Mouse (Mus musculus) B cell, adult 2 months (primary cell): ENCODE measurements around the gene Olfr1495.
"Not testable (repeated sequence)": the region's sequence is repeated elsewhere in the genome, so short reads cannot be mapped to it uniquely, and the experiment has no call there.

Source experiments
- DNase-seq, 2 experiments: peaks; one replicate each; pipeline ENCODE4 v3.0.0; 2022

The Olfr1495 gene

DNA sequence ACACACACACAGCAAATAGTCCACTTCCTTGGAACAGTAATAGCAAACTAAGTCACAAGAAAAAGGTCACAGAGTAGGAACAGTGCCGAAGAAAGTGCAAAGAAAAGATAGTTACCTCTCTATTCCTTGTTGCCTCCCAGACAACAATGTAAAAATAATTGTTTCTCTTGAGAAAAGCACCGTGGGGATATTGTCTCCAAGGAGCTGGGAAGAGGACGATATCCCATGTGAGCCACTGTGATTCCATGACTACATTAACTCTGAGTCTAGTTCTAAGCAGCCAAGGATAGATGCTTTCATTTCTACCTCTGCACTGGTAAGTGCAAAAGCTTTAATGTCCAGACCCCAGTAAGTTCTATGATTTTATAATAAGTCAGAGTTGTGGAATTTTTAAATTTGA lies at the start of gene Olfr1495:
Gene Olfr1495, plus strand, starts transcription at position 301 of the 400 bp plus-strand sequence.
- DNase-seq: no peak

GRCm38 (mm10) chr19:13722978-13723377 lies 41.4 kb upstream of the Olfr1495 start, which contains the start of gene Olfr1493-ps1:
Gene Olfr1493-ps1 (plus strand): TSS chr19:13723278.
- no peak for DNase-seq

DNA sequence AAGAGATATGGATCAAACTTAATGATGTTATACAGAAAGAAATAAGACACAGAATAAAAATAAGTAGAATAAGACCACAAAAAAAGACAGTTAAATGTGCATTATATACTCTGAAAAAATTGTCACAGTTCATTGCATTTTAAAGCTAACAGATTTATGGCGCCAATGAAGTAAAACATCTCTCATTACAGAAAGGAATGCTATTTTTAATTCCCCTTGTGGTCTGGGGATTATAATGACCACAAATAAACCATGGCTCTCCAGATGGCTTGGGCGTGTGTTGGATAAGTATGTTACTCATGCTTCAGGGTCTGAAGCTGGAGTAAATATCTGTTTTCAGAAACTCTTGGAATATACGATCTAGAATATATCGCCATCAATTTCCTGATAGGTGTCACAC lies 25.0 kb upstream of the Olfr1495 start, which contains the start of gene Olfr1494:
Gene Olfr1494, plus strand, starts transcription at position 301 of the 400 bp plus-strand sequence.
- DNase-seq: no peak

- DNase-seq: no peak
These were observed 15.0 kb upstream of the Olfr1495 start for GRCm38 (mm10) chr19:13749366-13749765.

DNA sequence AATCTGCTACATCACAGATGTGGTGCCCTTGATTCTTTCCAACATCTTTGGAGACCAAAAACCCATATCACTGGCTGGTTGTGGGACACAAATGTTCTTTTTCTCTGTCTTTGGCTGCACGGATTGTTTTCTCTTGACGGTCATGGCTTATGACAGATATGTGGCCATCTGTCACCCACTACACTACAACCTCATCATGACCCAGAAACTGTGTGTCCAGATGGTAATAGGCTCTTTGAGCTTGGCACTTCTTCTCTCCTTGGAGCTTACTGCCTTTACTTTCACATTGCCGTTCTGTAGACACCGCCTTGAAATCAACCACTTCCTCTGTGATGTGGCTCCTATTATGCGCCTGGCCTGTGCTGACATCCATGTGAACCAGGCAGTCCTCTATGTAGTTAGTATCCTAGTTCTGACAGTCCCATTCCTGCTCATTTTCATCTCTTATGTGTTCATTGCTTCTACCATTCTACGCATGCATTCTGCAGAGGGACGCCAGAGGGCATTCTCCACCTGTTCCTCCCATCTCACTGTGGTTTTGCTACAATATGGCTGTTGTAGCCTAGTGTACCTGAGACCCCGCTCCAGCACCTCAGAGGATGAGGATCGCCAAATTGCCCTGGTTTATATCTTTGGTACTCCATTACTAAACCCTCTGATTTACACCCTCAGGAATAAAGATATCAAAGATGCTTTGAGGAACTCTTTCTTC lies 4.3 kb downstream of the Olfr1495 start:
- DNase-seq: no peak

DNA sequence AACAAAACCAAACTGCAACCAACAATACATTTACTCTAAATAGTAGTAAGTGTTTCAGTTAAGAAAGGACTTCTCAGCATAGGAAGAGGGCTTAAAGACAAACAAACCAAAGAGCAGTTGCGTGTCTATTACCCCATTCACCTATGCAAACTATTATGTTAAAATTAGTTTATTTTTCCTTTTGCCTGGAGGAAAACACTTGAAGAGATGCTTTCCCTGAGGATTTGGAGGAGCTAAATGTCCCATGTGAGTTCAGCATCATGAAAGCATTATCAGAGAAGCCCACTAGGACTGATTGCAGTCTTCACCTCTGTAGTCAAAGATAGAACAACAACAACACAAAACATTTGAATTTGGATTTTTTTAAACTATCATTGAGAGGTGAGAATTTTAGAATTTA lies 13.2 kb downstream of the Olfr1495 start, which contains the start of gene Olfr1496:
Gene Olfr1496, plus strand, starts transcription at position 301 of the 400 bp plus-strand sequence.
- no peak for DNase-seq

DNA sequence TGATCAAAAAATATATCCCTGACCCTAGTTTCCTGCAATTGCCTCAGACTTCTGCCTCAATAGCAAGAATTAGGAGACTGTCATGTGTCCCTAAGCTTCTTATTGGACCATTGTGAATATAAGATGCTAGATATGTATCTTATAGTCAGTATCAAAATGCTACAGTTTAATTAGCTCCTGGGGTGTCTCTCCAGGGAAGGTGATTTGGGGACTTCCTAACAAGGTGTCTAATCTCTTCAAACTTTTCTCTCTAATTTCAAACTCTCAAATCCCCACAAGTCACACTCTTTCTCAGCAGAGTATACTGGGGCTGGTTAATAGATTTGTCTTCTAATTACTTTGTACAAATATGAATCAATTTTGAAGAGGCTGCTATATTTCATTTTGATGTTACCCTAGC lies 33.7 kb downstream of the Olfr1495 start, which contains the start of gene Olfr1497:
Gene Olfr1497, minus strand, starts transcription at position 101 of the 400 bp plus-strand sequence.
- DNase-seq: no peak

- not testable (repeated sequence) for DNase-seq
These were observed 41.1 kb downstream of the Olfr1495 start for GRCm38 (mm10) chr19:13805486-13805885.

- DNase-seq: no peak
These were observed 48.4 kb downstream of the Olfr1495 start for GRCm38 (mm10) chr19:13812823-13813222.

DNA sequence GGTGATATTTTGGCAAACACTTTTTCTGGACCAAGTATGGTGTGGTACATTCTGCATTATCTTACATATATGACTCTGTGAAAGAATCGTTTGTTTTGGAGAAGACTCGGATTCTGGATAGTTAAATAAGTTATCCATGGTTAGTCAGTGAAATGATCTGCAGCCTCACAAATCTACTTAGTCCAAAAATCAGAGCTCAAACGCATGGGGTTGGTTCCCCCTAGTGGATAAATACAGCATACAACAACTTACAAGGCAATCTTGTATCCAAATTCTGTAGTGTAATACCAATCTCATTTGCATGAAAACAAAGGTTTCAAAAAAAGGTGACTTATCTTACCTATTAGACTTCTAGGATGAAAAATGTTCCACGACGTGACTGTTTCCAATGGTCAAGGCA lies 54.4 kb downstream of the Olfr1495 start:
- DNase-seq: no peak

DNA sequence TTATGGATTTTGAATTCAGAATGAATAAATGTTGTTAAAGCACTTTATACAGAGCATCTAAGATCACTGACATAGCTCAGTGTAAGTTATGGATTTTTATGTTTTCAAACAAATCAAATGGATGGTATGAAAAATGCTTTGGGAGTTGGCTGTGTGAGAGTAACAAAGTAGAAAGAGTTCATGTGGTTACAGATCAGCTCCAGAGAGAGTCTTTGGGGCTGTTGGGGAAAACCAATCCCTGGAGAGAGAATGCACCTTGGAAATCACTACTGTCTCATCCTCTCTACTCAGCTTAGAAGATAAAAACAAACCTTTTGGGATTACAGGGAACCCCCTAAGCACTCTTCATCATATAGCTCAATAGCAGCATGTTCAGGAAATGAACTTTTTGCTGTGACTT lies 54.9 kb downstream of the Olfr1495 start, which contains the start of gene Olfr1499:
Gene Olfr1499, minus strand, starts transcription at position 101 of the 400 bp plus-strand sequence.
- no peak for DNase-seq
